Mouse (Mus musculus) macrophage (primary cell): ENCODE measurements around the gene Dpp8. TPM values are rescaled to one million over a fixed set of nuclear protein-coding genes. Genes with fewer than 3 reads are reported as not detected.
"Not testable (repeated sequence)": the region's sequence is repeated elsewhere in the genome, so short reads cannot be mapped to it uniquely, and the experiment has no call there.

Experiments used
- H3K27ac ChIP-seq: fragments of 350-480 bp; formaldehyde crosslinking; 2 replicates; pipeline ENCODE4 v1.9.0; 2021
- H3K36me3 ChIP-seq: fragments of 350-480 bp; formaldehyde crosslinking; 2 replicates; pipeline ENCODE4 v1.9.0; 2021; ENCODE audit errors: inconsistent target
- H3K4me3 ChIP-seq: fragments of 350-480 bp; formaldehyde crosslinking; 2 replicates; pipeline ENCODE4 v1.9.0; 2021; ENCODE audit errors: inconsistent target
- H3K79me2 ChIP-seq: fragments of 350-480 bp; formaldehyde crosslinking; 2 replicates; pipeline ENCODE4 v1.9.0; 2021; ENCODE audit errors: inconsistent target
- WGBS: methylation state at CpG from one replicate; pipeline ENCODE4 v1.1.7; 2026; ENCODE audit warnings: inconsistent platforms; ENCODE audit not compliant: missing documents; 5-methylcytosine and 5-hydroxymethylcytosine counted together
- polyA plus RNA-seq: library from polyadenylated mRNA; stranded (reverse); fragments of 250-400 nt; gene quantifications from 3 replicates; pipeline ENCODE4 v1.2.4, GENCODE M21; 2018; ENCODE audit warnings: inconsistent platforms

The Dpp8 gene
- polyA plus RNA-seq, 1 experiment from 2014 or later, result 55.7 TPM

DNA sequence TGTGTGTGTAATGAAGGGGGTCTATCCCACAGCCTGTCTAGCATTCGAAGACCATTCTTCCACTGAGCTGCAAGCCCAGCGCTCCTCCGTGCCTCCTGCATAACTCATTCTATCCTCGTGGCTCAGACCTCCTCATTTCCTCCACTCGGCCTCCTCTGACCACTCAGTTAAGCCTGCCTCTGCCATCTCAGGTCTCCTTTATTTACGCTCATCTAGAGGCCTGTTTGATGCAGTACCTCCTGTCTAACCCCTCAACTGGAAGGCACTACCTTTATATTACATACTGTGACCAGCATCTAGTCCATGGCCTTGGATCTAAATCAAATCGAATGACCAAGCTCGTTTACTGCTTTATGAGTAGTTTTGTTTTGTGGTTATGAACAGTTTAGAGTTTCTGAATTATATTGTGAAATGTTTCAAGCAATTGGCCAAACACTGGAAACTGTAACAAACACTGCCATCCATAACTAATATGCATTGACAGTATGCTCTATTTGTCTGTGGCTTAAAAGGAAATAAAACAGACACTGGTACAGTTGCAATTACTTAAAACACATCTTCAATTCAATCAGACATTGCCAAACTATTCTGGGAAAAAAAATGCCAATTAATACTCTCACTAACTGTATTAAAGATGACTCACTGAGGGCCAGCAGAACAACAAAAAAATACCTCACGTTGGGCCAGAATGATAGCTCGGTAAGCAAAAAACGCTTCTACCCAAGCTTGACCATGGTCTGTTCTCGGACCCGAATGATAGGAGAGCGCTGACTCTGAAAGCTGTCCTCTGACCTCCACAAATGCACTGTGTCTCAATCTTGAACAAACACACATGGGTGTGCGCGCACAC, 15.0 kb upstream of the Dpp8 start:
- Histone ChIP-seq H3K36me3 (no peaks in the 10 kb centered on the region), H3K27ac (no peak overlapping the region), H3K79me2 (peaks cover 73% of the 10 kb centered on the region; the same call in 1 of the 2 replicates), H3K4me3 (no peak overlapping the region)
- WGBS, result 91% methylated on average over 15 of the region's 16 CpGs

DNA sequence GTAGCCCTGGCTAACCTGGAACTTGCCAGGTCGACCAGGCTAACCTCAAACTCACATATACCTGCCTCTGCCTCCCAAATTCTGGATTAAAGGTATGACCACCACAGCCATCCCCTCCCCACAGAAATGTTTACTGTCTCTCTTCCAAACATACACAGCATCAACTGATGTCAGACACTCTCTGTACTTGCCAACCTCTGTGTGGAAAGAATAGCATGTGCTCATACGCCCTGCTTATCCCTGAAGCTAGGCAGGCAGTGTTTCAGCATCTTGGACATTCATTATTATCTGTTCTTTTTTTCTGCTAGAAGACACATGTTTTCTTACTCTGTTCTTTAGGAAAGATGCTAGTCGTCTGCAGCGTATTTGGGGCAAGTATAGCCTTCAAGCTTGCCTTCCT, 14.3 kb upstream of the Dpp8 start:
- H3K27ac ChIP-seq, result no peak overlapping the region
- H3K4me3 ChIP-seq, result no peak overlapping the region
- H3K79me2 ChIP-seq, result peaks cover 73% of the 10 kb centered on the region; the same call in 1 of the 2 replicates
- 97% methylated on average over 4 of the region's 4 CpGs for WGBS
- no peaks in the 10 kb centered on the region for H3K36me3 ChIP-seq

DNA sequence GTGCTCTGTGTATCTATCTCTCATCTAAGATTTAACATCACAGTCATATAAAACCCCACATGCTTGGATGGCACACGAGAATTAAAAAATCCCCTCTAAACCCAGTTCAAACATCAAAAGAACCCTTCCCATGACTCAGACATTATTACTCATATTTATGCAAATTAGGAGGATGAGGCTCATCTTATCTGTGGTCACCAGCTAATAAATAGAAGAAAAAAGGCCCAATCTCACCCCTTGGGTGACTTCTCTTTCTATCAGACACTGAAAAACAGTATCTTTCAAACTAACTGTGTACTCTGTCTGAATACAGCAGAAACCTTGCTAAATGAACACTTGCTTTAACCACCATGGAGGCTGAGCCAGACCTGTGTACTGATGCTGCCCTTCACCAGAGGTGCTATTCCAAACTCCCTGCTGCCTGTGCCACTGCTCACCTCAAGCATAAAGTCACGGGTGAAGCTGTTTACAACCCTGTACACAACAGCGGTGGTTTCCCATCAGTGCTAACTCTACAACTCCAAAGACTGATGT, 13.6 kb upstream of the Dpp8 start:
- 87% methylated on average over 3 of the region's 3 CpGs for WGBS
- H3K27ac ChIP-seq, result no peak overlapping the region
- peaks cover 67% of the 10 kb centered on the region; the same call in 1 of the 2 replicates for H3K79me2 ChIP-seq
- no peak overlapping the region for H3K4me3 ChIP-seq
- no peaks in the 10 kb centered on the region for H3K36me3 ChIP-seq

DNA sequence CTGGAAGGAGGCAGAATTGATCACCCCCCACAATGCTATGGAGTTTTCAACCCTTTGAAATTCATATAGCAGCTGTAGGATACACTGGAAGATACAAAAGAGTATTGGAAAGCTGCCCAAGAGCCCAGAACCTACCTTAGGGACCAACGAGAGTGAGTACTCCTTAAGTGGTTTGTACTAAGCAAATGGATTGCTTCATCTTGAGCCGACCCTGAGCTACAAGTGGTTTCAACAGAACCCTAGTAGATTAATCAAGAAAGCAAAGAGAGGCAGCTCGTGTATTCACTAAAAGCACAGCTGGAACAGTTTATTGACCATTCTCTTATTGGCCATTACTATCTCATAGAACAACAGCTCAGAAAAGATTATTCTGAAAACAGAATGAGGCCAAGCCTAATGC, 13.1 kb upstream of the Dpp8 start:
- Histone ChIP-seq H3K4me3 (no peak overlapping the region), H3K27ac (no peak overlapping the region), H3K36me3 (no peaks in the 10 kb centered on the region), H3K79me2 (peaks cover 63% of the 10 kb centered on the region; the same call in 1 of the 2 replicates)
- 66% methylated on average over 3 of the region's 3 CpGs for WGBS

- no peak overlapping the region for H3K4me3 ChIP-seq
- H3K27ac ChIP-seq, result no peak overlapping the region
- 90% methylated on average over 4 of the region's 4 CpGs for WGBS
- no peaks in the 10 kb centered on the region for H3K36me3 ChIP-seq
- H3K79me2 ChIP-seq, result peaks cover 56% of the 10 kb centered on the region; the same call in 1 of the 2 replicates
Measured at GRCm38 (mm10) chr9:65020128-65020527, 12.1 kb upstream of the Dpp8 start.

DNA sequence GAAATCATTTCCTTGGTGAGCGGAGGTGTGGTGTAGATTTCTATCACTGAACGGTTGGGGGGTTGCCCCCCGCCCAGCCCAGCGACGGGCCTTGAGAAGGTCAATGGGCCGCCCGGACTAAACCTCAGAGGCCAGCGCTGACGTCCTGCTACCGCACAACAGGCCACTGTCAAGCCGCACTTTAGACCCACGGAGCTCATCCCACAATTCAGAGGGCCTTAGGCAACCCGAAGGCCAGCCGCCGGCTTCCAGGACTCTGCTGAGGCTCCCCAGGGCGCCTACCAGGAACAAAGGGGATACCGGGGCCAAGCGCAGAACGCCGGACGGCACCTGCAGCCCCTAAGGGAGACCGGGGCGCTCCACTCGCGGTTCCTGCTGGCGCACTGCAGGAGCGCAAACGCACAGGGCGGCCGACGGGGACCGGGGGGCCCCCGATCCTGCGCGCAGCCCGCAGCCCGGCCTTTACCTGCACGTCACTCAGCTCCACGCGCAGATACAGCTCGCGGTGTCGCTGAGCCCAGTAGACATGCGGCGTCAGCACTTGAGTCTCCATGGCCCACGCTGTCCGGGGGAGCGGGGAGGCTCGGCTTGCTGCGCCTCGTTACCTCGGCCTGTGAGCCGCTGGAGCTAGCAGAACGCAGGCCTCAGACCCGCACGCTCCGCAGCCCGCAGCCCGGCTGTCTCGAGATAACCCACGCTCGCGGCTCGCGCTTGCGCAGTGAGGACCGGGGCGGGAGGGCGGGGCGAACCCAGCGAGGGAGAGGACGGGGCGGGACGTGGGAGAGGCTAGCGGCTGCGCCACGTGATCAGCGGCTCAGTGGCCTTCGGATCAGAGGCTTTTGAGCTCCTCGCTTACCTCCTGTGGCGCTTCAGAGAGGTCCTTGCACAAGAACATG, 11.0 kb upstream of the Dpp8 start, which contains the start of gene Hacd3:
Hacd3 (minus strand) TSS at position 703 of the 896 bp plus-strand sequence.
- peak within 1 kb of the TSS; percentile 46 for H3K4me3 ChIP-seq
- WGBS, result 1% methylated on average over 70 of the region's 81 CpGs
- no peaks in the 10 kb centered on the region for H3K36me3 ChIP-seq
- peaks cover 45% of the 10 kb centered on the region; the same call in 1 of the 2 replicates for H3K79me2 ChIP-seq
- H3K27ac ChIP-seq, result peak within 1 kb of the TSS; percentile 78

DNA sequence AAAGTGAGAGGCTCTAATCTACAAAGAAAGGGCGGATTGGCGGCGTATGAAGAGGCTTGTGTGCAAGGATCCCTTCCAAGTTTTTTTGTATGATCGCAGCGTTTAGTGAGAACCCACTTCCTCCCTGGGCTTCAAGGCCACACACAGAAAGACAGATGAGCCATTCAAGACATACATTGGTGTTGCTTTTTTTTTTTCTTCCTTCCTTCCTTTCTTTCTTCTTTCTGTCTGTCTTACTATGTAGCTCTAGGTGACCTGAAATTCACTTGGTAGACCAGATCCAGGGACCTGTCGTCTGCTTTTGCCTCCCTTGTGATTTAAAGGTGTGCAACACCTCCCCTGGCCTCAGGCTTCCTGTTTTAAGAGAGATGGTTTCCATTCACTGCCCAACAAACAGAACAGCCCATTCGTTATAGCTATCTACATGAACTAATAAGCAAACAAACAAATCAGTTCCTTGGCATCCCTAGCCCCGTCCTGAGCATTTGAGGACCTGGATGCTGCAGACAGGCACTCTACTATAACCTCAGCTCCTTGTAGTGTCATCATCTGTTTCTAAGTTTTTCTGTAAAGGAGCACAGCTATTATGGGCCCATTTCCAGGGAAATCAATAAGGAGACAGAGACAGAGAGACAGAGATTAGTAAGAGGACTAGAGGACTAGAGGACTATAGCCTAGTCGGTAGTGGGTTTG, 10.2 kb upstream of the Dpp8 start:
- Histone ChIP-seq H3K4me3 (peak overlapping the region; percentile 46), H3K36me3 (no peaks in the 10 kb centered on the region), H3K27ac (peak overlapping the region; percentile 78), H3K79me2 (peaks cover 38% of the 10 kb centered on the region; the same call in 1 of the 2 replicates)
- 23% methylated on average over 9 of the region's 9 CpGs for WGBS

DNA sequence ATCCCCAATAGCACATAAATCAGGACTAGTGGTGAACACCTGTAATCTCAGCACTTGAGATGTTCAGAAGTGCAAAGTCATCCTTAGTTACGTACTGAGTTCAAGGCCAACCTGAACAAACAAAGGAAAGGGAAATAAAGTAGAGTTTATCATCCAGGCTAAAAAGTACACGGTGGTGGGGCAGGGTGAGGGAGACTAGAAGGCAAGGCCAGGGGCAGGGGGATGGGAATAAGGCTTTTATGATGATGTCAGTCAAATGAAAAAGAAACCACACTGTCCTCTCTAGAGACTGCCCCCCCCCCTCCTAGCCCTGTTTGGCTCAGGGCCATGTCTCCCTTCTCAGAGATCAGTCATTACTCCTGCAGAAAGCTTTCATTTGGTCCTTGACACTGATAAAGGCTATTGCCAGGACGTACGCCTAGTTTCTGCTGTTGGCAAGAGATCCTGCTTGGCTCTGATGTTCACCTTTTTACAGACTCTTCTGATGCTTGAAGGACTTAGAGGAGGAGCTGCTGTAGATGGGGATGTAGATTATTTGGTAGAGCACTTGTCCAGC, 9.6 kb upstream of the Dpp8 start:
- Histone ChIP-seq H3K27ac (no peak overlapping the region), H3K79me2 (peaks cover 32% of the 10 kb centered on the region; the same call in 1 of the 2 replicates), H3K4me3 (no peak overlapping the region), H3K36me3 (no peaks in the 10 kb centered on the region)
- 87% methylated on average over 4 of the region's 4 CpGs for WGBS

- no peak overlapping the region for H3K27ac ChIP-seq
- whole genome bisulfite sequencing, result 94% methylated on average over 3 of the region's 3 CpGs
- no peaks in the 10 kb centered on the region for H3K36me3 ChIP-seq
- peaks cover 26% of the 10 kb centered on the region; the same call in 1 of the 2 replicates for H3K79me2 ChIP-seq
- no peak overlapping the region for H3K4me3 ChIP-seq
Measured at GRCm38 (mm10) chr9:65023447-65023846, 8.8 kb upstream of the Dpp8 start.

DNA sequence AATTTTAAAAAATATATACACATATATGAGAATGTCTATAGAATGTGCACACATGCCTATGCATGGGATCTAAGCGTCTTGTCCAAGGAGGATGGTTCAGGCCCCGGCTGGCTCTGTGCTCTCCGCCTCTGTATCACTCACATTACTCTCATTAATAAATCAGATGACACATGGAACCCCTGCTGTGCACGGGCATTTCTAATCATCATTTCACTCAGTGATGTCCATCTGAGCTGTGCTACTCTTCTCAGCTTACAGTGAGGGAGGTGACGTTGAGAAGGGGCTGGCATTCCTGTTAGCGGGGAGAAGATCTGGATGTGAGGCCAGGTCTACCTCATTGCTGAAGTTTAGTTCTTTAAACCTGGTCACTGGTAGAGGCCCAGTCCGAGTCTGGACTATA, 5.0 kb upstream of the Dpp8 start:
- H3K36me3 ChIP-seq, result no peaks in the 10 kb centered on the region
- no peak overlapping the region for H3K27ac ChIP-seq
- WGBS, result 88% methylated on average over 7 of the region's 7 CpGs
- no peak overlapping the region for H3K4me3 ChIP-seq
- H3K79me2 ChIP-seq, result no peaks in the 10 kb centered on the region

GRCm38 (mm10) chr9:65028313-65028712, 3.9 kb upstream of the Dpp8 start:
- Histone ChIP-seq H3K79me2 (peaks cover 3% of the 10 kb centered on the region), H3K27ac (no peak overlapping the region), H3K36me3 (no peaks in the 10 kb centered on the region), H3K4me3 (no peak overlapping the region)
- WGBS, result 96% methylated on average over 5 of the region's 5 CpGs

DNA sequence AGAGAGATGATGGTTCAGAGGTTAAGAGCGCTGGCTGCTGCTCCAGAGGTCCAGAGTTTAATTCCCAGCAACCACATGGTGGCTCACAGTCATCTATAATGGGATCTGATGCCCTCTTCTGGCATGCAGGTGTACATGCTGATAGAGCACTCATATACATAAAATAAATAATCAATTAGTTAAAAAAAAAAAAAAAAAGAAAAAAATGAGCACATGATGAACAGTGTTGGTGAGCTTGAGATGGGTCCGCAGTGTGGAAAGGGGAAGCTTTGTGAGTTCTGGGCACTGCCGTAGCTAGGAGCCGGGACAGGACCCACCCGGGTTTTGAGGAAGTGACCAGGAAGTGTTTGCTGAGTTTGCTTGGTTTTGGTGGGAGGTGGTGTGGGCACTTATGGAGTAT, 859 bp upstream of the Dpp8 start:
- peak overlapping the region; percentile 81; the same call in 1 of the 2 replicates for H3K27ac ChIP-seq
- peaks cover 27% of the 10 kb centered on the region for H3K79me2 ChIP-seq
- WGBS, result 21% methylated on average over 5 of the region's 5 CpGs
- not testable (repeated sequence) for H3K36me3 ChIP-seq, H3K4me3 ChIP-seq

DNA sequence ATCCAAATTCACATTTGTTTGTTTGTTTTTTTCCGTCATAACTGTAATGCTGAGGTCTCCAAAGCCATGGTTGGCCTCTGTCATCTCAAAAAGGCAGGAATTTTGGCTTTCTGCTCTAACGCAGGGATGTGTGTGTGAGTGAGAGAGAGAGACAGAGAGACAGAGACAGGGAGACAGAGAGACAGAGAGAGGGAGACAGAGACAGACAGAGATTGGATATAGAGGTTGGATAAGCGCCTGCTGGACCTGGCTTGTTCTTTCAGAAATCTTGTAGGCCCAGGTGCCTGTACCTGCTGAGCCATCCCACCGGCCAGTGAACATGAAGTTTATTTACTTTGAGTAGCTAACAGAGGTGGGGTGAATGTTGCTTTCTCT, 333 bp upstream of the Dpp8 start:
- 18% methylated on average over 4 of the region's 4 CpGs for WGBS
- Histone ChIP-seq H3K27ac (peak overlapping the region; percentile 81), H3K79me2 (peaks cover 27% of the 10 kb centered on the region), H3K36me3 (no peaks in the 10 kb centered on the region; the same call in 1 of the 2 replicates), H3K4me3 (peak overlapping the region; percentile 32)

DNA sequence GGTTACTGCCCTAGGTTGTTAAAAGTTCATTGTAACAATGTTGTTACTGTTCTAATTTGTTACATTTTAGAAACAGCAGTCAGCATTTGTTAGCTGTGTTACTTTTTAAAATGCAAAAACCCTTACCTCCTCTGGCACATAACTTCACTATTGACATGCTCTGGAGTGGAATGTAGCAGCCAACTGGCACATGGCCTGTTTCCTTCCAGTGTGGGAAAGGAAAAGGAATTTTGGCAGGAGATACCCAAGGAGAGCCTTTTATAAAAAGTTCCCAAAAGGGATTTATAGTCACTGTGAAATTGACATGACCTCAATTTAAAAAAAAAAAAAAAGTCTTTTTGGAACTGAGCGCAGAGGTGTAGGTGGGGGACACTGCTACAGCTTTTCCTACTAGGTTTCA, 4.2 kb downstream of the Dpp8 start:
- Histone ChIP-seq H3K79me2 (peaks cover 50% of the 10 kb centered on the region), H3K36me3 (peaks cover 31% of the 10 kb centered on the region)

More for the DNA sequence above, 4.2 kb downstream of the Dpp8 start:
- 95% methylated on average over 1 of the region's 1 CpGs for WGBS
- Histone ChIP-seq H3K4me3 (no peak overlapping the region), H3K27ac (no peak overlapping the region)
